Mouse (Mus musculus) liver, adult (tissue): ENCODE results near the gene 3110082J24Rik.

Experiments
- GATA4 ChIP-seq: IDR thresholded peaks from 2 replicates; pipeline ENCODE4 v1.6.1; 2014; ENCODE audit warnings: mild to moderate bottlenecking, low read length; ENCODE audit not compliant: insufficient replicate concordance

Gene 3110082J24Rik

GRCm38 (mm10) chr5:30104841-30105667, 832 bp downstream of the 3110082J24Rik start, which contains the start of gene Garem2:
Gene Garem2 (plus strand): TSS chr5:30105161.
- TF ChIP-seq GATA4: no peak

GRCm38 (mm10) chr5:30104339-30104738, 1.5 kb downstream of the 3110082J24Rik start:
- no peak for TF ChIP-seq GATA4

GRCm38 (mm10) chr5:30103340-30103739, 2.5 kb downstream of the 3110082J24Rik start:
- no peak for TF ChIP-seq GATA4

GRCm38 (mm10) chr5:30098260-30098659, 7.6 kb downstream of the 3110082J24Rik start:
- TF ChIP-seq GATA4: no peak

GRCm38 (mm10) chr5:30095731-30096130, 10.2 kb downstream of the 3110082J24Rik start:
- TF ChIP-seq GATA4: no peak

GRCm38 (mm10) chr5:30094399-30094798, 11.5 kb downstream of the 3110082J24Rik start:
- no peak for TF ChIP-seq GATA4

- no peak for TF ChIP-seq GATA4
These were observed 13.2 kb downstream of the 3110082J24Rik start for GRCm38 (mm10) chr5:30092701-30093100.

- no peak; the same call in 1 of the 2 replicates for TF ChIP-seq GATA4
These were observed 32.8 kb downstream of the 3110082J24Rik start, which contains the start of gene Tyms for GRCm38 (mm10) chr5:30072825-30073821. Gene Tyms (minus strand): TSS chr5:30073617.

GRCm38 (mm10) chr5:30072377-30072776, 33.5 kb downstream of the 3110082J24Rik start:
- TF ChIP-seq GATA4: no peak

- TF ChIP-seq GATA4: no peak
These were observed 34.2 kb downstream of the 3110082J24Rik start for GRCm38 (mm10) chr5:30071677-30072076.

- no peak for TF ChIP-seq GATA4
These were observed 38.2 kb downstream of the 3110082J24Rik start for GRCm38 (mm10) chr5:30067726-30068125.

GRCm38 (mm10) chr5:30058216-30058731, 47.6 kb downstream of the 3110082J24Rik start:
- TF ChIP-seq GATA4: no peak
